Mouse (Mus musculus): ENCODE data around the gene Ccser1.
"Not testable (repeated sequence)": the region's sequence is repeated elsewhere in the genome, so short reads cannot be mapped to it uniquely, and the experiment has no call there.

Gene Ccser1

DNA sequence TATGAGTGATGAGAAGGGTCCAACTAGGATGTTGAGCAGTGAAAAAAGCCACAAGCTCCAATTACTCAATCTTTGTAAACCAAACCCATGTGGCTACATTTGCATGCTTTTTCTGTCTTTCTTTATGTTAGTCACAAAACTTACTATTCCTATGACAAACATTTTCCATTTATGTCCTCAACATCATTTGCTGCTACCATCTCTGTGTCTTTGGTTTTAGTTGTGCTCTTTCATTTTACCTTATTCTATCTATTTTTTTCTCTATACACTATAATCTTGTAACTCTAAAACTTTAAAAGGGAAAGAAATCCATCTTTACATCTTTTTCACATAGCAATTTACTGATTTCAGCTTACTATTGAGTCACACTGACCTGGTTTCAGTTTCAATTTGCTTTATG, 834.2 kb downstream of the Ccser1 start:
- peak; percentile 7 for DNase-seq (ENCODE audit: inconsistent ontology term)

DNA sequence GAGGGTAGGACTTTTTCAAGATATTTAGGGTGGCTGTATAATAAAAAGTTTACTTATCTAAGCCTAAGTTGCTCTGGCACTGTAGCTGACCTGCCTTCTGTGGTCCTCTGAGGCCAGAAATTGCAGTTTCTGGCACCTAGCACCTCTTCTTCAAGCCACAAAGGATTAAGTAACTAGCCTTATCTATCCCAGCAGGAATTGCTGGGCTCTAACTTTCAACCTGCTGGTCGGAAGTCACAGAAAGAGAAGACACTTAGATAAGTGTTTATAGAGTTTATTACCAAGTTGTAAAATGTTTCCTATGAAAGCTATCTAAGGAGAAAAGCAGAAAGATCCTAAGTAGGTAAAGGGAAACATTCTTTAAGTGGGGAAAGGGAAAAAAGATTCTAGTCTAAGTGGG, 864.3 kb downstream of the Ccser1 start:
- DNase-seq (ENCODE audit: inconsistent ontology term) = no peak

- DNase-seq (ENCODE audit: inconsistent ontology term) = not testable (repeated sequence)
Observed at GRCm38 (mm10) chr6:62045042-62045441, 864.9 kb downstream of the Ccser1 start.

DNA sequence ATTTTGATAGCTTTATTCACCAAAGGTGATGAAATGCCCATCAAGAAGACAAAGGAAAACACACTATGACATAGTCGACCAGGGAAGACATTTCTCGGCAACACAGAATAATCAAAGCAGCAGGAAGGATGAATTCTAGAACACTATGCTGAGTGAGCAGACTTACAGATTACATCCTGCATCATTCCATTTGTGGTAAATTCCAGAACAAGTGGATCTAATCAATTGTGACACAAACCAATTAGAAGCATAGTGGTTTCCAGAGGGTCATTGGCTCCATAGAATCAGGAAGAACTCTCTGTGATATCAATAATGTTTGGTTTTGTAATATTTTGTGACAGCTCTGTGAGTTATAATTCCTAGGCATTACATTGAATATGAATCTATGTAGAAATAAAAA, 875.2 kb downstream of the Ccser1 start:
- peak; percentile 62 for DNase-seq (ENCODE audit: inconsistent ontology term)

DNA sequence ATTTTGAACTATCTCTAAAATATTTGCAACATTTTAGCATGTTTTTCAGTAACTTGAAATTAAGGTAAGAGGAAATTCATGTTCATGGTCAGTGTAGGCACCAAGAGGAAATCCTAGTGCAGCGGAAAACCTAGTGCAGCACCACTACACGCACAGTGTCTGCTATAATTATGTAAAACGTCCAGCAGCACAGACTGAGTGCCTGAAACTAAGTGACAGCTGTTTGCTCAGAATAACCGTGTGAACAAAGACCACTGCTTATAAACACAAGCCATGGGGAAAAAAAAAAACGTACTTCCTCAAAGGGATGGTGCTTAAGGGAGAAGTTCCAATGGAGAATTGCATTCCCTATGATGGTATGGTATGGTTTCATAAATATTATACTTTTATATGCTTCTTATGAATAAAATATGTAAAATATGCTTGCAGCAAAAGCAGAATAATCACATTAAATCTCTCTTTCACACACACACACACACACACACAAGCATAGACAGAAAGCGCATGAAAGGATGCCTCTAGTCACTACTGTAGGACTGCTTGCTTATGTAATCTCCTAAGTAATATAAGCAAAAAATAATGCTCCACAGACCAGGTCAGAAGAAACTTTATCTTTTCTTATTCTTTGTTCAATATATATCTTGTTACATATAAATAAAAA, 886.4 kb downstream of the Ccser1 start:
- DNase-seq (ENCODE audit: inconsistent ontology term) = no peak

GRCm38 (mm10) chr6:62067024-62067380, 886.9 kb downstream of the Ccser1 start:
- DNase-seq (ENCODE audit: inconsistent ontology term) = no peak

- DNase-seq (ENCODE audit: inconsistent ontology term) = no peak
Observed at GRCm38 (mm10) chr6:62105464-62105863, 925.3 kb downstream of the Ccser1 start.

GRCm38 (mm10) chr6:62132531-62132930, 952.4 kb downstream of the Ccser1 start:
- no peak for DNase-seq (ENCODE audit: inconsistent ontology term)

DNA sequence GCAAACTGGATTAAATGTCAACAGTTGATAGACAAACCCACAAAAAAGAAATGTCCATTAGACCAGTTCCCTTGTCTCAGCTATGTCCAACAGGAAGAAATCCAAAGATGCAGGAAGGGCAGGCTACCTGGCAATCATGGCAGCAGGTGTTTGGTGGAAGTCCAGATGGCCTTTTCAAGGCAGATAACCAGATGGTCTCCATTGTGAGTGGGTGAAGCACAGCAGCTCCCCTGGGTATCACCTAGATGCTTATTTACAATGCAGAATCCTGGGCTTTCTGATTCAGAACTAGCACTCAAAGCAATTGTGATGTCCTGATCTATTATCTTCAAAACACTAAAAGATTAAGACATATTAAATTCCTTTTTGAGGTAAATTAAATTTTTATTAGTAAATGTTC, 980.2 kb downstream of the Ccser1 start:
- no peak for DNase-seq (ENCODE audit: inconsistent ontology term)

DNA sequence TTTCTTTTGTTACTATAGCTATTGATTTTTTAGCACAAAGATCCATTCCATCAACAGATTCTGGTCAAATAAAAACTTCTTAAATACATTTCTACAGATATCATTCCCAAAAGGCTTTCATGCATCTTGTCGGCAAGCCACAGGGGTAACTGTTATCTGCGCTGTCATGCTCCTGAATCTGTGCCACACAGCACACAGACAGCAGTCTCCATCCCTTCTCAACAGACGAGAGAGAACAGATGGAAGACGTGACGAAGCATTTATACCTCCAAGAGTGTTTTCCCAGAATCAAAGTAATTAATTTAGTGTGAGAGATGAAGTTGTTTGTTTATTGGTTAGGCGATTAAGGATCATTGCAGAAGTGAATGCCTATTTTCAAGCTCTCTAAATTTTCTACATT, 982.5 kb downstream of the Ccser1 start:
- no peak for DNase-seq (ENCODE audit: inconsistent ontology term)

GRCm38 (mm10) chr6:62163826-62164225, 983.7 kb downstream of the Ccser1 start:
- peak; percentile 6 for DNase-seq (ENCODE audit: inconsistent ontology term)

GRCm38 (mm10) chr6:62196496-62197188, 1016.5 kb downstream of the Ccser1 start:
- DNase-seq (ENCODE audit: inconsistent ontology term) = no peak

DNA sequence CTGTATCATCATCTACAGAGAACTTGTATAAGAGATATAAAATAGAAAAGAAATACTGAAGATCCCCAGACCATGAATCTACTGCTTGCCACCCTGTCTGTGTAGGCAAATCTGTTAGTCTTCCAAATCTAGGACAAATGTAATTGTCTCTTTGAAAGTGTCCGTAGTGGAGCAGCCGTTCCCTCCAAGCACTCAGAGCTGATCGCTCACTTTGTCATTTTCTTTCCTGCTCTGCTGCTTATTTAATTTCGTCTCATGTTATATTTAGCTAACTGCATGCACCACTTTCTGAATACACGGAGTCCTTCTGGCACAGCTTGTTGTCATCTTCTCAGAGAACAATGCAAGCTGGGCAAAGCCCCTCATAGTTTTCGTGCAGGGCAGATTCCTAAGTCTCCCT, 1018.6 kb downstream of the Ccser1 start:
- DNase-seq (ENCODE audit: inconsistent ontology term) = no peak

DNA sequence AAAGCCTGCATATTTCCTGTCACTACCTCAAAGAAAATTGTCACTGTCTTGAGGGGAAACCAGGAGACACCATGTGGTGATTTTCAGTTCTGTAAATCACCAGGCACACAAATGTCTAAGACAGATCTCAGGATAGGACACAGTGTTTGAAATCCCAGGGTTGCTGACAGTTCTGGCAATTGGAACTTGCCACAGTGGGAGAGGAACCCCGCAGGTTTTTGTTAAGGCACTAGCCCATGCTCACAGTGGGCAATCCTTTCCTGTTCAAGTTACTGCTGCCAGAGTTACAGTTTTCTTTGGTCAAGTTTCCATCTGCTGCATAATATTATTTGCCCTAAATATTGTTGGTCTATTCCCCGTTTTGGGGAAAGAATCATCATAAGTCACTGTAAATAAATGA, 1024.9 kb downstream of the Ccser1 start:
- DNase-seq (ENCODE audit: inconsistent ontology term) = no peak

GRCm38 (mm10) chr6:62221856-62222255, 1041.7 kb downstream of the Ccser1 start:
- DNase-seq (ENCODE audit: inconsistent ontology term) = no peak

- no peak for DNase-seq (ENCODE audit: inconsistent ontology term)
Observed at GRCm38 (mm10) chr6:62263899-62264298, 1083.8 kb downstream of the Ccser1 start.

- DNase-seq (ENCODE audit: inconsistent ontology term) = no peak
Observed at GRCm38 (mm10) chr6:62264525-62264924, 1084.4 kb downstream of the Ccser1 start.

GRCm38 (mm10) chr6:62281256-62281655, 1101.1 kb downstream of the Ccser1 start:
- no peak for DNase-seq (ENCODE audit: inconsistent ontology term)

GRCm38 (mm10) chr6:62301576-62302312, 1121.6 kb downstream of the Ccser1 start:
- DNase-seq (ENCODE audit: inconsistent ontology term) = no peak

DNA sequence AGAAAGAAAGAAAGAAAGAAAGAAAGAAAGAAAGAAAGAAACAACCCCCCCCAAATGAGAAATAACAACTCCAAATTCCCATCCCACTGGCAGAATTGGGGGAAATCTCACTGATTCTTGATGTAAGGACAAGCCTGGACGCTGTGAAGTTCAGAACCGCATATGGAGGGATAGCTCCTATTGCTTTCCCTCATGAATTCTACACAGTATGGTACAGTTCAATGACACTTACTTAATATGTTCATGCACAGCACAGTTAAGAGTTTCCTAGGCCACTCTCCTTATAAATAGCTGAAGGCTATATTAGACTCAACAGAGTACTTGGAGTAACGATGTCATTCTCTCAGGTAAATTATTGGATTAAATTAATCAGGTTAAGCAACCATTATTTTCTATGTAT, 1138.5 kb downstream of the Ccser1 start:
- no peak for DNase-seq (ENCODE audit: inconsistent ontology term)

- DNase-seq (ENCODE audit: inconsistent ontology term) = no peak
Observed at GRCm38 (mm10) chr6:62340319-62340718, 1160.2 kb downstream of the Ccser1 start.

GRCm38 (mm10) chr6:62367802-62368201, 1187.7 kb downstream of the Ccser1 start:
- DNase-seq (ENCODE audit: inconsistent ontology term) = no peak

Data from Muller cell, postnatal 12 days (primary cell).